Mouse (Mus musculus) mature B cell (primary cell): ENCODE results near the gene Macc1.

ENCODE experiments used
- in situ Hi-C: fragments of 300-500 bp; cut with MboI; formaldehyde crosslinking; loops from 2 replicates; pipeline ENCODE4 v1.14.3; 2019

Gene Macc1

GRCm38 (mm10) chr12:119483922-119484631, 170.0 kb downstream of the Macc1 start:
- in situ Hi-C loops, result no loop called here

- in situ Hi-C loops, result no loop called here
These were observed 197.1 kb downstream of the Macc1 start for GRCm38 (mm10) chr12:119511145-119511544.
